Mouse (Mus musculus) T-helper 17 cell (primary cell): ENCODE measurements around the gene Syt17.

Source experiments
- in situ Hi-C, 2 experiments: fragments of 300-600 bp; cut with MboI, MseI; formaldehyde crosslinking; loops; 1 replicate in 1 of 2; 2 replicates in 1 of 2; pipeline ENCODE4 v1.15.1; 2025; ENCODE audit warnings: high pct_unique_total_duplicates in 2 of 2

Syt17 gene

DNA sequence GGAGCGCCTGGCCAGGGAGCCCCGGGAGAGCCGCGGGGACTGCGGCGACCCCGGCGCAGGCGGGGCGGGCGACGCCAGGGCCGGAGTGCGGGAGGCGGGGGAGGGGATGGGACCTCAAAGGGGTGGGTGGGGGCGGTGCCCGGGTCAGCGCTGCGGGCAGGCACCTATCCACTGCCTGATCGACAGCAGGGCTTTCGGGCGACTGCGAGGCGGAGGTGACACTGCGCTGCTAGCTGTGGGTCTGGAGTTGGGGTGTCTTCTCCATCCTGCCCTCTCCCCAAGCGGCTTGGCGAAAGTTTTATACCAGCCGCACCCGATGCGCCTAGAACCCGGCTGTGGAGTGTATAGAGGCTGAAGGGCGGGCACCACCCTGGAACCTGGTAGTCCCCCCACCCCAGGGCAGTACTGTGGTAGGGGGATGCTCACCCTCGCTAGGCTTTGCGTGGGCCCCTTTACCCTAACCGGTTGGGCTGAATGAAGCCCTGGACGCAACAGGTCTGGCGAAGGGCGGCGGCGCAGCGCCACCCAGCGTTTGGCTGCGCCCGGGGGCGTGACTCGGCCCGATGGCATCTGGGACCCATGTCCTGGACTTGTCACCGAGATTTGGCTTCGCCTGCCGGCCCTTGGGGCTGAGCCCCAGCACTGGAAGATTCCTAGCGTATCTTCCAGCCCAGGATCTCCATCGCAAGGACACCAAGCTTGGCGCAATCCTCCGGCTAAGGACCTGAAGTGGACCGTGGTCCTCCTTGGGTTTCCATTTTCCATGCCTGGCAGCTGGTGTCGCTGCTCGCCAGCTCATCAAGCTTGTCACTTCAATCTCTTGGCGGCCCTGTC lies at the start of gene Syt17:
TSS of gene Syt17 (minus strand) at position 89 of the 834 bp plus-strand sequence.
- in situ Hi-C loops: loop anchor here (10.0 kb wide), 2 partner anchors 66 to 146 kb away; partner anchors contain the start of gene Tmc5 (in 1 of the 2)

DNA sequence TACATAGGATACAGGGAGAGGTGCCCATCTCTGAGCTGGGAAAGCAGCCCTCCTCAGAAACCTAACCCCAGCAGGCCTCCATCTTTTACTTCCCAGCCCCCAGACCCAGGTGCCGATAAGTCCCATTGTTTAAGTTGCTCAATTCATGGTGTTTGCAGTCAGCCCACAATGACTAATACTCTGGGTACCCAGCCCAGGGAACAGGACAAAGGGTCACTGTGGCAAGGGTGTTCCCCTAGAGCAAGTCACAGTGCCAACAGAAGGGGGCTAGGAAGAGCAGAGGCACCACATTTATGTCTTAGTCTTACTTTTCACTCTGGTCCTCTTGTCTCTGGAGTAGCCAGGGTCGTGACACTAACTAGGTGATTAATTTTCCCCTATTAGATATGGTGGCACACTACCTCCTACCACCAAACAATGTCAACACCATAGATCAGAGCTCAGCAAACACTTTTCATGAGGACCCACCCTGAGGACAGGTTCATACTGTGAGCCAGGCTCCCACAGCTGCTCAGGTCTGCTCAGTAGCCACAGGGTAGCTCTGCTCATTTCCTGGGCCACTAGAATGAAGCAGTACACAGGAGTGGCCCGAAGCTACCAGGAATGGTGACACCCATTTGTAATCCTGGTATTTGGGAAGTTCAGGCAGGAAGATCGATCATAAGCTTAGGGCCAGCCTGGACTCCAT lies 47.0 kb upstream of the Syt17 start:
- in situ Hi-C loops: no loop called here

DNA sequence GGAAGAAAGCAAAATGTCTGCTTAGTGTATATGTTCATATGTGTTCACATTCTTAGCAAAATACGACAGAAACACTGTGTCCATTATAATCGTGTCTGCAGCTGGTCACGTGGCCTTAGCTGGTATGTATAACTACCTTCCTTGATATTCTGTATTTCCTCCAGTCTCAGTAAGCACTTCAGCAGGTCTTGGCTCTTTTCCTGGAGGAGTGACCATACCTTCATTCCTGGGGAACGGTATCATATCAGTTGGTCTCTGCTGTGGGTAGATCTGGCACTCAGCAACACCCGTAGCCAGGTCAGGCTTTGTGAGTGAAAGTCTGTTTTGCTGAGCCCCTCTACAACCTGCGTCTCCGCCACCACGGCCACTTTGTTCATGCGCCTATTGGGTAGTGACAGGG lies 45.9 kb upstream of the Syt17 start:
- in situ Hi-C loops: no loop called here

DNA sequence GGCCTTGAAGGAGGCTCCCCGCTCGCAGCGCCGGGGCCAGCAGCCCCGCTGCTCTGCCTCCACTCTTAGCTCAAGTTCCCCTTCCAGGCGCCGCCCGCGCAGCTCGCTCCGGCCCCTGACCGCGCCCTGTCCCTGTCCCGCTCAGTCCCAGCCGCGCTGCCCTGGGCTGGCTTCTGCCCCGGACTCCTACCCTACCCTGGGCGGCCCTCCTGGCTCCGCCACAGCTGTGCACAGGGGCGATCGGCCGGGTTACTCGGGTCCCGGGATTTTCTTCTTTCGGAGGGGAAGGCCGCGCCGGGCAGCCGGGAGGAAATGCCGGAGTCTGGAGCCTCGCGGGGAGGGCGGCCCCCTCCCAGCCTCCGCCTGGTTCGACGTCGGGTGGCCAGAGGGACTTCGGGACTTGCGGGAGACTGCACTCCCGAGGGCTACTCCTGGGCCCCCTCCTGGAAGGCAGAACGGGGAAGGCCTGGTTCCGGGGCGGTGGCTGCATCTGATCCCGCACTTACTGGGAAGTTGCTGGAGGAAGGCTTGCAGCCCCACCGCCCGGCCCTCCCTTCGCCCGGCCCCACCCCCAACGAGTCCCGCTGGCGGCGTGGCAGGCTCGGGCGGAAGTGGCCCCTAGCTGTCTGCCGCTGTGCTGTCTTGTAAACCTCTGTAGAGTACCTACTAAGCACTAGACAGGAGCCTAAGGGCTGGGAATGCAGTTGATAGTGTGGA lies 43.6 kb upstream of the Syt17 start, which contains the start of gene Itpripl2:
TSS of gene Itpripl2 (minus strand) at position 545 of the 717 bp plus-strand sequence.
- in situ Hi-C loops: no loop called here

DNA sequence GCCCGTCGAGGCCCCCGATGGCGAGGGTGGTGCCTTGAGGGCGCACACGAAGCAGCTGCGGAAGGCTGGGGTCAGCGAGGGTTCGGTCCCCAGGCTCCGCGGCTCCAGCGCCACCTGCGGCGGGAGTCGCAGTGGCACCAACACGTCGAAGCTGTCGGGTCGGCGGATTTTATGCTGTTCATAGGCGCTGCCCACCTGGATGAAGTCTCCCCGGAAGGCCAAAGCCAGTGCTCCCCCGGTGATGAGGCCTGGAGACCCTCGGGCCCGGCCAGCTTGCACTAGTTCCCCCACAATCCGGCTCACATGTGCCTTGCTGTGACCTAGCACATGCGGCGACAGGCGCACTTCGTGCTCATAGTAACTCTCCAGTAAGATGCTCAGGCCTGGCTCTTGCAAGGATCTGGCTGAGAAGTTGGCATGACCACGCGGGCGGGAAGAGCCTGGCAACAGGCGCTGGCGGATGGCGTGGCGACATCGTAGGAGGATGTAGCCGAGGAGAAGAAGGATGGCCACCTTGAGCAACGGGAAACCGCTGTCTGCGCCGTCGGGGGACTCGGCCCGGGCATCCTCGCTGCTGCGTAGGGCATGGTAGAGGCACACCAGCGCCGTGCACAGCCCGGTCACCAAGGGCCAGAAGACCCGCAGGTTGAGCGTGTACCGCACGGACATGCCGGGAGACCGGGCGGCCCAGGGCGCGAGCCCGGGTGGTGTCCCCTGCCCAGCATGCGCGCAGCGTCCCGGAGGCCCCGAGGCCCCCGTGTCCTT lies 42.8 kb upstream of the Syt17 start:
- in situ Hi-C loops: no loop called here

DNA sequence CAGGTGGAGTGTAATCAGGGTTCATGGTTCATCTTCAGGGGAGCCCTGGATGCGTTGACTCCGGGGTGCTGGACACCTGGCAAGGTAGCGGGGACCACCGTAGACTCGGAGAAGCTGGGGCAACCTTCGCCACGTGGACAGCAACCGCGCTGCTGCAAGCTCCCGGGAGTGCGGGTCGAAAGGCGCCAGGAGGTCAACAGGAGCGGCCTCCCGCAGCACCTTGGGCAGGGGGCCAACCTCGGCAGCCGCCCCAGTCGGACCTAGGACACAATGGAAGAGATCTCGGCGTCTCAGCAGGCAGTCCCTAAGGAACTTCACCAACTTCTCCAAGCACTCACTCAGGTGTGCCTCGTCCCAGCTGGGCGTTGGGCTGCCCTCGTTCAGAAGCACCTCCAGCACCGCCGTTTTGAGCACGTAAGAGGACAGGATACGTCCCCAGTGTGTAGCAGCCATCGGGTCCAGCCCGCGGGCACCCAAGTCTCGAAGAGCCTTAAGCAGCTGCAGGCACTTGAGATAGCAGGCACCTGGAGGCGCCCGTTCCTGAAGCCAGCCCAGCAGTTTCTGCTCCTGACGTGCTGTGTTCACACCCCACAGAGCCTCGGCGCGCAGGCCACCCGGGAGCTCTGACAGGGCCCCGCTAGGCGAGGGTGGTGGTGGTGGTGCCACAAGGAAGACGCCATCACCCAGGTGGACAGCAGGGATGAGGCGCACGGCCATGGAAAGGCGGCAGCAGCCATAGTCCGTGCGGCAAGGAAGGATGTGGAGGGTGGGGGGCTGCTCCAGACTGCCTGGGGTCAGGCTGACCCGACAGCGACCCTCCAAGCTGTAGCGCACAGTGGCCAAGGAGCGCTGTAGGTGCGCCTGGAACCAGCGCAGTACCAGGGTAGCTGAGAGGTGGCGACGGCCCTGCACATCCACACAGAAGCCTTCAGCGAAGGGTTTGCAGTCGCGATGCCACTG lies 42.0 kb upstream of the Syt17 start:
- in situ Hi-C loops: no loop called here

DNA sequence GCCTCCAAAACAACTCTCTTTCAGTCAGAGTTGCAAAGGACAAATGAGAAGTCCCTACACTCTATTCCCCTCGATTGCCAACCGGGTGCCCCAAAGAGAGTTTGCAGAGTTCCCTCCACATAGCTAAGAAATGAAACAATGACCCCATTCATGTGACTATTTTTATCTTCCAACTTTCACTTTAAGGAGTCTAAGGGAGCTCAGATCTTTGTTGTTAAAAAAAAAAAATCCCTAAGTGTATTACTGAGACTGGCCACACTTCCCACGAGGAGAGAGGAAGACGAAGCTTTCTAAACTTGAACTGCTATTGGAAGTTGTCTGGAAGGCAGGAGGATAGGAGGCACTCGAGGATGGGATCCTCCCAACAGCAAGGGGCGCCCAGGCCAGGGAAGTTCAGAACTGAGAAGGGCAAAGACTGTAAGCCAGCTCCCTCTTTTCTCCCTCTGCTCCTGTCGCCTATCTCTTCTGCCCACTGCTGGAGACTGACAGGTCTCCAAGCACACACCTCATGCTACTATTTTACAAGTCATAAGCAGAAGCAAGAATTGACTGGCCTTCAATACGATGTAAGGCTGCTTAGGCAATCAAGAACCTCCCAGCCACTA lies 40.1 kb upstream of the Syt17 start:
- in situ Hi-C loops: no loop called here

DNA sequence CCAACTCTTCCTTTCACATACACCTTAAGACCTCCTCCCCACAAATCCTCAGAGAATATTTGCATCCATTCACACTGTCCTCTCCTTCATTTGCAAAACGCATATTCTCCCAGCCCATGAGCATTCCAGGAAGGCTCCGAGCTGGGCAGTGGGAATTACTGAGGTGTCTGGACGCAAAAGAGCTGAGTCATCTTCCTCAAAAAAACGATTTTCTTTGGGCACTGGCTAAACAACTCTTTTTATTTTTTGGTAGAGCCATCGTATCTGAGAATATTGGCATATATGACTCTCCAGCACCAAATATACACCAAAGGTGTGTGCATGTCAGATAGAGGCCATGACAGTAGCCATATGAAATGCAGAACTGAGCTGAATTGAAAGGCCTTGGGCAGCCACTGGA lies 38.9 kb upstream of the Syt17 start:
- in situ Hi-C loops: no loop called here

DNA sequence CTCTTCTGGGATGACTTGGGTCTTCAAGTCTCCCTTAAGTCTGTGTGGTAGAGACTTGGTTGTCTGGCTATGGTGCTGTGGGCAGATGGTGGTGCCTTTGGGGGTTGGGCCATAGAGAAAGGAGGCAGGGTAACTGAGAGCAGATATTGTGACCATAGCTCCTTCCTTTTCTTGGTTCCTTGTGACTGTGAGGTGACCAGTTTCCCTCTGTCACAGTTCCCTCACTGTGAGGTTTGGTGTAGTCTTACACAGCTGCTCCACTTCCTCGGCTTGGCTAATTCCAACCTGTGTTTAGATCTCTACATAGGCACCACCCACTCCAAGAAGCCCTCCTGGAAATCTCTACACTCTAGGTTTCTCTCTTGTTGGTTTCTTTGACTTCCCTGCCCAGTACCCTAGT lies 36.0 kb upstream of the Syt17 start:
- in situ Hi-C loops: no loop called here

DNA sequence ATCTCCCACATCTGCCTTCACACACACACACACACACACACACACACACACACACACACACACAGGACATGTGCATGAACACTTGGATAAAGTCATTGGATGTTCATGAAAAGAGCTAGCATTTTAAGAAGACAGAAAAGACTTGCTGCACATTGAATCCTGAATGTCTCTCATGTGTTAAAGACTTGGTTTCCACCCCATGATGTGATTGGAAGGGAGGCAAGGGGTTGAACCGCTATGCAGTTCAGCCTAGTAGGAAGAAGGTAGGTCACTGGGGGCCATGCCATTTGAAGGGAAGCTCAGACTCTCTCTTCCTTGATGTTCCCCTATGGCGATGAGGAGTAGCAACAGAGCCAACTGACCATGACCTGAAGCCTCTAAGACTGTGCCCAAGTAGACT lies 34.0 kb upstream of the Syt17 start:
- in situ Hi-C loops: no loop called here

DNA sequence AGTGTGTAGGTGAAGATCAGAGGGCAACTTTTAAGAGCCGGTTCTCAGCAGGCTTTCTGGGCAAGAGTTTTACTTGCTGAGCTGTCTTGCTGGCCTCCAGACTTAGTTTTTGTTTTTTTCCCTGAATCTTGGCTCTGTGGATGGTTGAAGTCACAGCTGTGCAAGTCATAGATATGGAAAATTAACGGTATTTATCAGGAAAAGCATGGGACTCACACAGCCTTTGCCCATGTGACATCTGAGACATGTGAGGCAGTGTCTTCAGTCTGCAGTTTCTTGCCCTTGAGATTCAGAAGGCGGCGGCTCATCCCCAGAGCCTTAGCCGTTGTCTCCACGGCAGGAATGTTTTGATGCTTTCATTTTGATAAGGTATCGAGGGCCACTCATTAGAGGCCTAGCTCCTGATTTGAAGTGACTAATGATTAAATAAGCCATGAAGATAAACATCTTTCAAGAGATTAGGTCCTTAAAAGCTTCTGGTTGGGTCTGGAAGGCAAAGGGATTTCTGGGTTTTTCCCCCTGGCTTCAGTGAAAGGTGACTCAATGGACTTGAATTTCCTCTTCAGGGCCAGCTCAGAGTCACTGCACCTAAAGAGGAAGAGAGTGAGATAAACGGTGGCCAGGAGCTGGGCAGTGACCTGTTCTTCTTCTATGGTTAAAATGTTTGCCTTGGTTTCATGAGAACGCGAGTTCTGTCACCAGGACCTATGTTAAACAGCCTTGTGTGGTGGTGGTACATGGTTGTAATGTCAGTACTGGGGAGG lies 33.2 kb upstream of the Syt17 start:
- in situ Hi-C loops: no loop called here

DNA sequence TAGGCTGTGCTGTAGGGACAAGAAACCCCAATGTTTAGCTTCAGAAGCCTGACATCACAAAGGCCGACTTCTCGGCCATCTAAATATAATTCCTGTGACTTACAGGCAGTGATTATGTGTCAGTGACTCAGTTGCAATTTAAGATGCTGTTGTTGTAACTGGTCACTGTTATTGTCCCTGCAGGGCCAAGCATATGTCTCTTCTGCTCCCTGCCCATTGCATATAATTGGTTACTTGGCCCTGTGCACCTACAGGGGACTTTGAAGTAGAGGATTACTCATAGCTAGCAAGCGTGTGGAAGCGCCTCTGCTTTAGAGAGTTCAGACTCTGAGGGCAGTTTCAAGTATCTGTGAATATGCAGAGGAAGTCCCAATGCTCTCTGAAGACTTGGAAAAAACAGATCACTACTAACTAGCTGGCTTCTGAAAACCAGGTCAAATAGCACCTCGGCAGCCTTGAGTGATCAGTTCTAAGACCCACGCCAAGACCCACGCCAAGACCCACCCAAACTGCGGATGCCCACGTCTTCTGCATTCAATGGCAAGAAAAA lies 32.2 kb upstream of the Syt17 start:
- in situ Hi-C loops: no loop called here

DNA sequence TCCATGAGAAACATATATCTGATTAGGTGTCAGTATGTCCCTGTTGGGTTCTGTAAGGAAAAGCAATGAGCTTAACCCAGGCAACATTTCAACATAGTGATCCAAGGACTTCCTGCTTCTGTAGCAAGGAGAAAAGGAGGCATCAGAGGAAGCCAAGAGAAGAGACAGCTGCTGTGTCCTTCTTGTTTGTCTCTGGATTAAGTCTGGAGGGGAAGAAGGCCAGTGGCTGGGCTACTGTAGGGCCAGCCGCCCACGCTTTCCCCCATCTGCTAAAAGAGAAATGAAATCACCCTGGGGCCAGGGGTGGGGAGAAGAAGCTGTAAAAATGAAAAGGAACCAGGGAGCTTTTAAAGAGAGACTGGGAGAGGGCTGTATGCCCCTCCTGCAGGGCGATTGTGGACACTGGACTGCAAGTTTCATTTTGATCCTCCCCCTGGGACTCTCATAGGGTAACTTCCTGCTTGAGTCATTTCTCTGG lies 30.9 kb upstream of the Syt17 start:
- in situ Hi-C loops: no loop called here

DNA sequence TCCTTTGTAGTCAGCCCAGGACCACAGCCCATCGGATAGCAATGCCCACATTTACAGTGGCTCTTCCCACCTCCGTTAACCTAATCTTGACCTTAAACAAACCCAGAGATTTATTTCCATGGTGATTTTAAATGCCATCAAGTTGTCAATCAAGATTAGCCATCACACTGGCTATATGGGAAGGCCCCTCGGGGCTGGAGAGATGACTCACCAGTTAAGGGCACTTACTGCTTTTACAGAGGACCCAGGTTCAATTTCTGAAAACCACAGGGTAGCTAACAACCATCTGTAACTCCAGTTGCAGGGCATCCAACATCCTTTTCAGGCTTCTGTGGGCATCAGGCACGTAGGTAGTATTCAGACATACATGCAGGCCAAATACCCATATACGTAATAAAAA lies 28.4 kb upstream of the Syt17 start:
- in situ Hi-C loops: no loop called here

DNA sequence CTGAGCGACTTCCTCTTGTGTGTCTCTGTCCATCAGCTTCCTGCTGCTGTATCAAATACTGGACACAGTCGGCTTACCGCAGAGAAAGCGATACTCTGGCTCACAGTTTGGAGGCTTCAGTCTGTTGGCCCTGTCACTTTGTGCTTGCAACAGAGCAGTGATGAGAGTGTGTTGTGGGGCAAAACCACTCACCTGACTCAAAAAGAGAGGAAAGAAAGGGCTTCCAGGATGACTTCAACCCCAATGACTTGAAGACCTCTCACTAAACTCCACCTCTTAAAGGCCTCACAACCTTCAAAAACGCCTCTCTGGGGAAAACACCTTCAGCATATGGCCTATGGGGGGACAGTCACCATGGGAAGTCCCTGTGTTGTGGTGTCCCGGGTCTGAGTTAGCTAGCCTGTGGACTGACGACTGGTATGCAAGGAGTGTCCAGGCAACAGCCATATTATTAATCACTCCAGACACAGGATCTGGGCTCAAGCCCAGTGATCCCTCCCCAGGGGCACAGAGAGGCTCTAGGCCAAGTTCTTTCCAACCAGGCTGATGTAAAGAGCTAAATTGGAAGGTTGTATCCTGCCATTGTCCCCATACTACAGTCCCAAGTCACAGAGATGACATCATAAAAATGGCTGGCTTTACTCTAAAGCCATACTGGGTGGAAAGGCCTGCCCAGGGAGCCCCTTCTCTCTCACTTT lies 27.1 kb upstream of the Syt17 start:
- in situ Hi-C loops: no loop called here

DNA sequence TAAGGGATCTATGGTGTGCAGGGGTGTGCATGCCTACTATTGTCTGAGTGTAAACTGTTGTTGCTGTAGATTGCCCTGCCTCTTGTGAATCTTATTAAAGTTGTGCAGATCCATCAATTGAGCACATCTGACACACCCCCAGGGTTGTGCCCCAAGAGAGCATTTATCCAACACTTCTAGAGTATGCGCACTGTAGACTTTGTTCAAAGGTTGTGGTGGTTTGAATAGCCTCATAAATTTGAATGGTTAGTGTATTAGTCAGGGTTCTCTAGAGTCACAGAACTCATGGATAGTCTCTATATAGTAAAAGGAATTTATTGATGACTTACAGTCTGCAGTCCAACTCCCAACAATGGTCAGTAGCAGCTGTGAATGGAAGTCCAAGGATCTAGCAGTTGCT lies 24.9 kb upstream of the Syt17 start:
- in situ Hi-C loops: no loop called here

DNA sequence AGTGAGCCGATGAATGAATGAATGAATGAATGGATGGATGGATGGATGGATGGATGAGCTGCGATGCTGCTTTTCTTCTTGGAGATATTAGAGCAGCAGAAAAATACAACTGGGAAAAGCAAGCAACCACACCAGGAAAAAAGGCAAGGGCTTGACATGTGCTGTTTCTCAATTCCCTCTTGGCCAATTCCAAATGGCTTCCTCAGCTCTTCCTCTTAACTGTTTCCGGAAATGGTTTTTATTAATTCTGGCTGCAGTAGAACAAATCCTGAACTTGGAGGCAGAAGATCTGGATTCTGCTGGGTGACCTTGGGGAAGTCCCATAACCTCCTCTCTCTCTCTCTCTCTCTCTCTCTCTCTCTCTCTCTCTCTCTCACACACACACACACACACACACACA lies 20.0 kb upstream of the Syt17 start:
- in situ Hi-C loops: no loop called here

DNA sequence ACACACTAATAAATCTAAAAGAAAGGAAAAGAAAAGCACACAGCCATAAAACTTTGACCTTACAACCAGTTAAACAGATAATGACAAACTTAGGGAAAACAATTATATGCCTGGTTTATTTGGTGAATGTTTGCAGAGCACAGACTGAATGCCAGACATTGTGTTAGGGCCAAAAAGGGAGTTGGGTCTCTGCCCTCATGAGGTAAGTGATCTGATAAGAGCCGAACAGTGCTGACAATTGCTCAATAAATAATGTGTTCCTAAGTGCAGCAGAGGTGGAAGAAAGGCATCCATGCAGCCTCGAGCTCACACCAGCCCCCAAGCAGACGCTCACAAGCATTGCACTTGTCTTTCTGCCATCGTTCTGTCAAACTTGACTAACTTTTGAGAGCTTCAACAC lies 16.4 kb upstream of the Syt17 start:
- in situ Hi-C loops: no loop called here
